Mouse (Mus musculus) intestine, embryonic 16.5 days (tissue): Measurements from ENCODE around the gene Gng11. TPM values are rescaled to one million over a fixed set of nuclear protein-coding genes. Genes with fewer than 3 reads are reported as not detected.
A peak's percentile ranks its signal among the peaks of the same experiment; 100 is the strongest.

Experiments used
- ATAC-seq: fragments of 200-750 bp; cut with Nextera tagmentation; 2 replicates; pipeline ENCODE4 v1.8.0; 2017; ENCODE audit warnings: moderate TSS enrichment, moderate library complexity
- H3K27ac ChIP-seq: fragments of 300-500 bp; sonication (generic); 2 replicates; pipeline ENCODE4 v1.5.1; 2014; ENCODE audit warnings: mild to moderate bottlenecking, low read length
- H3K27me3 ChIP-seq: fragments of 300-500 bp; sonication (generic); replicated peaks from 2 replicates; pipeline ENCODE4 v1.6.1; 2014; ENCODE audit warnings: low read length, control low read depth, mixed read lengths; ENCODE audit not compliant: control insufficient read depth, insufficient read depth
- H3K36me3 ChIP-seq: fragments of 300-500 bp; sonication (generic); 2 replicates; pipeline ENCODE4 v1.6.1; 2014; ENCODE audit warnings: low read length, control low read depth; ENCODE audit not compliant: control insufficient read depth, insufficient read depth
- H3K4me1 ChIP-seq: fragments of 300-500 bp; sonication (generic); 2 replicates; pipeline ENCODE4 v1.6.1; 2014; ENCODE audit warnings: low read length, control low read depth, mixed read lengths; ENCODE audit not compliant: control insufficient read depth, insufficient read depth
- H3K4me2 ChIP-seq: fragments of 300-500 bp; sonication (generic); 2 replicates; pipeline ENCODE4 v1.6.1; 2014; ENCODE audit warnings: low read depth, low read length, control low read depth
- H3K4me3 ChIP-seq: fragments of 300-500 bp; sonication (generic); 2 replicates; pipeline ENCODE4 v1.5.1; 2014; ENCODE audit warnings: mild to moderate bottlenecking, low read length
- H3K9ac ChIP-seq: fragments of 300-500 bp; sonication (generic); 2 replicates; pipeline ENCODE4 v1.6.1; 2014; ENCODE audit warnings: low read depth, low read length
- H3K9me3 ChIP-seq: fragments of 300-500 bp; sonication (generic); 2 replicates; pipeline ENCODE4 v1.6.1; 2016; ENCODE audit warnings: low read length, control low read depth; ENCODE audit not compliant: control insufficient read depth
- WGBS: fragments of 180-500 bp; shearing (Covaris S2); extraction: QIAGEN DNeasy Blood & Tissue Kit; methylation state at CpG from one replicate; pipeline ENCODE4 v1.1.7; 2014; 5-methylcytosine and 5-hydroxymethylcytosine counted together
- polyA plus RNA-seq: library from polyadenylated mRNA; unstranded; fragments of >200 nt; fragmentation: Nextera tagmentation; extraction: Ambion mirVana; gene quantifications from 2 replicates; pipeline ENCODE4 v1.2.1, GENCODE M21; 2015

Gene Gng11
- polyA plus RNA-seq: 74.0 and 78.3 TPM in 2 replicates

DNA sequence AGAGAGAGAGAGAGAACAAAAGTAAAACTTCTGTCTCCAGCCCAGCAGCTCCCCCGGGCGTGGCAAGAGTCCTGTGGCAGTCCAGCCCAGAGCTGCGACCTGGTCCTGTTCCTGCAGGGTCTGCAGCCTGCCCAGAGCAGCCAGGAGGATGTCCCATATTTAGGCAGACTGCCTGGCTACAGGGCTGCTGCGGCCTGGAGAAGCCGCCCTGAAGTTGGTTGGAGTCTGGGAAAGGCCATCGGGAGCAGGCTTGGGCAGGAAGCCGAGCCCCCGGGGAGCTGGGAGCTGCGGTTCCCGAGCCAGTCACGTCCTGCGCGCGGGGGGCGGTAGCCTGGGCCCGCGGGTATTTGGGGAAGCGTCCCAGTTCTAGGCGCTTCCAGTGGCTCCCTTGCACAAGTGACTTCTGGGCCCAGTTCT, at the start of gene Gng11:
Gene Gng11 (plus strand): TSS at position 15 of the 417 bp plus-strand sequence.
- under 1% methylated on average over 19 of the region's 19 CpGs for WGBS
- Histone ChIP-seq H3K4me2 (peak within 1 kb of the TSS; percentile 65), H3K4me1 (peaks cover 4% of the 10 kb centered on the region; the same call in 1 of the 2 replicates), H3K27me3 (no peaks in the 10 kb centered on the region), H3K36me3 (no peaks in the 10 kb centered on the region), H3K9ac (peak within 1 kb of the TSS; percentile 90), H3K27ac (peak within 1 kb of the TSS; percentile 95), H3K4me3 (peak within 1 kb of the TSS; percentile 66), H3K9me3 (no peaks in the 10 kb centered on the region)
- ATAC-seq: peak; percentile 92

DNA sequence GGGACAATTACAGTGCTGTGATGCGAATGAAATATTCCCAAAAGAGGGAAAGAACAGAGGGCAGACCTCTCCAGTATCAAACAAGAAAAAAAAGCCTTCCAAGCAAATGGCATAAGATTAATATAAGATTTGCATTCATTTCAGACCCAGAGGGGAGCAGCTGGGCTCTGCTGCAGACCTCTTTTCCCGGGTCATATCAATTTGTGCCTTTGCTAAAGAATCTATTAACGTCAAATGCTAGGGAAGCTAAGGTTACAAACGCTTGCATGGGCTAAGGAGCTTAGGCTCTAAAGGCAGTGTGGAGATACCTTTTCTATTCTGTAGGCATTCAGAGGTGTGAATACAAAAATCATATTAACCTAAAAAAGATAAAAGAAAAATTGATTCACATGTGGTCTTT, 48.7 kb upstream of the Gng11 start:
- Histone ChIP-seq H3K9me3 (no peaks in the 10 kb centered on the region), H3K9ac (no peak overlapping the region), H3K27me3 (no peaks in the 10 kb centered on the region), H3K27ac (no peak overlapping the region), H3K4me1 (no peaks in the 10 kb centered on the region), H3K4me3 (no peak overlapping the region), H3K4me2 (no peak overlapping the region), H3K36me3 (no peaks in the 10 kb centered on the region)
- 50% methylated on average over 4 of the region's 4 CpGs for WGBS
- ATAC-seq: no peak

DNA sequence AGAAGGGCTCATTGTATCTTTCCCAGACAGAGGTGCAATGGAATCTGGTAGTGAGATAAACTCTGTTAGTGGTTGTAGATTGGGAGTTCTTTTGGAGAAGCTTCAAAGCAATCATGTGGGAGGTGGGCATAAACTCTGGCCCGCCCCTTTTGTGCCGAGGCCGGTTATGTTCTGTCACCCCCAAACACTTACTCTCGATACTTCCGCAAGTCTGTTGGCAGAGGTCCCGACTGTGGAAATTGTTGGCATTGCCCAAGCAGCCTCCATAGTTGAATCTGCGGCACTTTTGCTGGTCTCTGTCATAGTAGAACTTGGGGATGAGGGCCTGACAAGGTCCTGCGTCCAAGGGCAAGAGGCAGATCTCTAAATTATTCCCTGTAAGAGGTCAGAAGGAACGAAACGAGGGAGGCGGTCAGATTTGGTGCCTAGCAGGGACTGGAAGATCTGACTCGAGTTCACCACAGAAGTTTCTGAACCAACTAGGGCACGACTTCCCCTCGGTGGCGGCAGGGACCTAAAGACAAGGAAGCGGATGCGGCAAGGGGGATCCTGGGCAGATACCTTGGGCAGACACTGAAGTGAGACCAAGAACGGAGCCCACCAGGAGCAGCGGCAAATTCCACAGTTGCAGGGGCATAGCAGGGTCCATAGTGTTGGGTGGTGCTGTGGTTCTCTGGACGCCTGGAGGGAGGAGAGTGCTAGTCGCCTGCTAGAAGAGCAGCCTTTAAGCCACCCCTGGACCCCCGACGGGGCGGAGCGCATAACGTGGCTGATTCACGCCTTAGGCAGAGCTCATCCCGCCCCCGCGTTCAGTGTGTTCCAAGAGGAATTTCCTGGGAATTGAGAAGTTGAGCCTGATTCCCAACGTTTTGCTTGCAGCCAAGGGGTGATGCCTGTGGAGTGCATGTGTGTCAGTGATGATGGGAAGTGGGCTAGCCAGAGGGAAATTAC, 35.8 kb upstream of the Gng11 start:
- no peak for ATAC-seq
- H3K9ac ChIP-seq: no peak overlapping the region
- H3K27me3 ChIP-seq: no peaks in the 10 kb centered on the region
- peak overlapping the region; percentile 29 for H3K4me3 ChIP-seq
- no peaks in the 10 kb centered on the region for H3K36me3 ChIP-seq
- no peaks in the 10 kb centered on the region for H3K9me3 ChIP-seq
- no peak overlapping the region for H3K27ac ChIP-seq
- no peaks in the 10 kb centered on the region for H3K4me1 ChIP-seq
- H3K4me2 ChIP-seq: peak overlapping the region; percentile 46
- 33% methylated on average over 31 of the region's 31 CpGs for WGBS

DNA sequence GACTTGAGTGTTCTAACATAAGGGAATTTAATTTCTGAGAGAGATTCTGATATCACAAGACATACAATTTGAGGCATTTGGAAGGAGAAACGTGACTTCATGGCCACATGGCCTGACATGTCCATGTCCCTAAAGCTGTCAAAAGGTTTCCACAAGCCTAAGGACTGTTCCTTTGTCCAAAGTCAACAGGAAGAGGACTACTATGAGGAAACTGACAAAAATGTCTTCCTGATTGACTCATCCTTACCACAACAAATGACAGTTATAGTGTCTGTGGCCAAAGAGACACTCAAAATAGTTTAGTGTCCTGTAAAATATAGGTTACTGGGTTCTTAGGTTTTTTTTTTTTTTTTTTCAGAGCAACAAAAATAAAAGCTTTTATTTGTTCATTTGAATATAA, 30.0 kb upstream of the Gng11 start:
- Histone ChIP-seq H3K27ac (no peak overlapping the region), H3K36me3 (no peaks in the 10 kb centered on the region), H3K27me3 (no peaks in the 10 kb centered on the region), H3K9ac (no peak overlapping the region), H3K4me3 (no peak overlapping the region), H3K9me3 (no peaks in the 10 kb centered on the region), H3K4me1 (no peaks in the 10 kb centered on the region), H3K4me2 (no peak overlapping the region)
- no peak for ATAC-seq
- WGBS: 84% methylated on average over 1 of the region's 1 CpGs

GRCm38 (mm10) chr6:3982661-3983284, 20.9 kb upstream of the Gng11 start:
- H3K9ac ChIP-seq: no peak overlapping the region
- no peak overlapping the region for H3K4me3 ChIP-seq
- H3K36me3 ChIP-seq: no peaks in the 10 kb centered on the region
- no peaks in the 10 kb centered on the region for H3K4me1 ChIP-seq
- H3K27ac ChIP-seq: no peak overlapping the region
- no peaks in the 10 kb centered on the region for H3K27me3 ChIP-seq
- WGBS: 60% methylated on average over 5 of the region's 5 CpGs
- no peak overlapping the region for H3K4me2 ChIP-seq
- no peaks in the 10 kb centered on the region for H3K9me3 ChIP-seq
- ATAC-seq: peak; percentile 62; the same call in 1 of the 2 replicates

- Histone ChIP-seq H3K4me1 (no peaks in the 10 kb centered on the region), H3K27ac (peak within 1 kb of the TSS; percentile 34; the same call in 1 of the 2 replicates), H3K9me3 (no peaks in the 10 kb centered on the region), H3K36me3 (no peaks in the 10 kb centered on the region), H3K27me3 (no peaks in the 10 kb centered on the region), H3K4me3 (no peak within 1 kb of the TSS), H3K4me2 (no peak within 1 kb of the TSS), H3K9ac (no peak within 1 kb of the TSS)
- ATAC-seq: peak; percentile 99
- WGBS: 63% methylated on average over 3 of the region's 3 CpGs
These were observed 15.0 kb upstream of the Gng11 start, which contains the start of gene Tfpi2 for GRCm38 (mm10) chr6:3988750-3989149. Gene Tfpi2, minus strand, starts transcription at chr6:3988919.

DNA sequence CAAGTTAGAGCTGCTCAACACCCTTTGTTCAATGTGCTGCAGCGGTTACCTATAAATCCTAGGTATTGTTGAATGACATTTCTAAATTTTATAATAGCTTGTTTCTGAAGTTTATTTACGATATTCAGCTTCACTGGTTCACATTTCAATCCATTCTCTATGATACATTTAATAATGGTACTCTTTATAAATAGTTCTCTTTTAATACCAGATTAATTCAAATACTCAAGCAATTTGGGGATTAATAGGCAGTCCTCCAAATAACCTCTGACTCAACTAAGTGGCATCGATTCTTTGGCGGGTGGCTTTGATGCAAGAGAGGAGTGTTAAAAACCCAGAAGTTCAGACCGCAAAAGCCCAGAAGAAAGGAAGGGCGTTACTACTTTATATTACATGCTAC, 10.2 kb upstream of the Gng11 start, which contains the start of gene Gngt1:
Gene Gngt1 (plus strand): TSS at position 301 of the 400 bp plus-strand sequence.
- no peaks in the 10 kb centered on the region for H3K36me3 ChIP-seq
- no peaks in the 10 kb centered on the region for H3K9me3 ChIP-seq
- H3K27ac ChIP-seq: no peak within 1 kb of the TSS
- no peak for ATAC-seq
- H3K4me2 ChIP-seq: no peak within 1 kb of the TSS
- WGBS: 94% methylated on average over 6 of the region's 6 CpGs
- no peak within 1 kb of the TSS for H3K4me3 ChIP-seq
- H3K4me1 ChIP-seq: no peaks in the 10 kb centered on the region
- no peaks in the 10 kb centered on the region for H3K27me3 ChIP-seq
- no peak within 1 kb of the TSS for H3K9ac ChIP-seq

- Histone ChIP-seq H3K4me1 (no peaks in the 10 kb centered on the region), H3K4me2 (no peak overlapping the region), H3K27me3 (no peaks in the 10 kb centered on the region), H3K27ac (no peak overlapping the region), H3K4me3 (no peak overlapping the region), H3K9me3 (no peaks in the 10 kb centered on the region), H3K36me3 (no peaks in the 10 kb centered on the region), H3K9ac (no peak overlapping the region)
- ATAC-seq: no peak
- 73% methylated on average over 4 of the region's 4 CpGs for WGBS
These were observed 5.6 kb upstream of the Gng11 start for GRCm38 (mm10) chr6:3998089-3998488.

- H3K4me3 ChIP-seq: no peak overlapping the region
- H3K4me1 ChIP-seq: no peaks in the 10 kb centered on the region
- H3K9me3 ChIP-seq: no peaks in the 10 kb centered on the region
- H3K36me3 ChIP-seq: no peaks in the 10 kb centered on the region
- no peak overlapping the region for H3K9ac ChIP-seq
- ATAC-seq: no peak
- no peak overlapping the region for H3K4me2 ChIP-seq
- 76% methylated on average over 6 of the region's 6 CpGs for WGBS
- no peak overlapping the region for H3K27ac ChIP-seq
- no peaks in the 10 kb centered on the region for H3K27me3 ChIP-seq
These were observed 4.4 kb upstream of the Gng11 start for GRCm38 (mm10) chr6:3999296-3999695.
